Mouse (Mus musculus) spleen, adult 2 months (tissue): ENCODE results near the gene Fcna.

ENCODE experiments used
- CTCF ChIP-seq: fragments of 200-500 bp; IDR thresholded peaks from 2 replicates; pipeline ENCODE4 v1.5.1; 2011; ENCODE audit warnings: mild to moderate bottlenecking, inconsistent platforms; ENCODE audit not compliant: insufficient read depth, insufficient read length, insufficient replicate concordance; ENCODE audit errors: extremely low read depth
- POLR2A ChIP-seq: fragments of 200-500 bp; IDR thresholded peaks from 2 replicates; pipeline ENCODE4 v1.6.1; 2011; ENCODE audit warnings: low read depth, low read length, inconsistent platforms

GRCm38 (mm10) chr2:25582466-25583119 is 45.2 kb downstream of the Fcna start:
- TF ChIP-seq POLR2A (no peak), CTCF (no peak)
